Mouse (Mus musculus) heart, postnatal 4 days (tissue): ENCODE measurements around the gene Tbx21. TPM values are rescaled to one million over a fixed set of nuclear protein-coding genes. Genes with fewer than 3 reads are reported as not detected.

Experiments
- microRNA-seq, 2 experiments: library from miRNA; unstranded; fragments of <30 nt; microRNA quantifications; one replicate each; pipeline ENCODE4 v1.2.0; 2021 to 2022
- total RNA-seq, 2 experiments: library from RNA; stranded (reverse); gene quantifications; 2 replicates each; pipeline ENCODE4 v1.2.3; 2021

Gene Tbx21
- total RNA-seq, 2 experiments from 2014 or later = not detected

Small RNA genes within 50 kb of the gene (microRNA-seq; reads per million reads assigned to microRNA genes)
- gene Mir7235 (0 to 0.41 reads per million in 2 experiments), gene Mir8103 (1.0 to 1.4 reads per million in 2 experiments)

Other genes with a start within 250 kb of the Tbx21 start
- 10 to 100 TPM; 34.6 to 35.6 TPM for gene Cdk5rap3, start 198.8 kb downstream of the Tbx21 start, total RNA-seq
- under 1 TPM; 0.32 to 0.36 TPM for gene Prr15l, start 187.2 kb downstream of the Tbx21 start, total RNA-seq
- 10 to 100 TPM; 10.6 to 16.7 TPM for gene Pnpo, start 171.3 kb downstream of the Tbx21 start, total RNA-seq
- gene Sp2, start 132.4 kb downstream of the Tbx21 start, total RNA-seq = 10 to 100 TPM; 18.8 to 19.3 TPM
- gene Sp6, start 101.9 kb downstream of the Tbx21 start, total RNA-seq = not detected
- 10 to 100 TPM; 12.1 to 15.3 TPM for gene Scrn2, start 85.4 kb downstream of the Tbx21 start, total RNA-seq
- gene Lrrc46, start 73.9 kb downstream of the Tbx21 start, total RNA-seq = under 1 TPM in 1 of 2 experiments, not detected in 1; 0.38 TPM
- gene Mrpl10, start 73.8 kb downstream of the Tbx21 start, total RNA-seq = 10 to 100 TPM; 80.2 to 81.0 TPM
- 1 to 10 TPM; 5.6 to 7.5 TPM for gene Osbpl7, start 64.7 kb downstream of the Tbx21 start, total RNA-seq
- 10 to 100 TPM; 17.0 to 17.7 TPM for gene Tbkbp1, start 36.2 kb upstream of the Tbx21 start, total RNA-seq
- 100 to 1,000 TPM; 160 to 162 TPM for gene Kpnb1, start 72.5 kb upstream of the Tbx21 start, total RNA-seq
- gene Npepps, start 165.3 kb upstream of the Tbx21 start, total RNA-seq = 10 to 100 TPM; 85.9 to 97.2 TPM
- 10 to 100 TPM; 45.1 to 47.3 TPM for gene Mrpl45, start 200.4 kb upstream of the Tbx21 start, total RNA-seq
- gene Gpr179, start 236.7 kb upstream of the Tbx21 start, total RNA-seq = under 1 TPM; 0.05 to 0.17 TPM
- gene Socs7, start 247.2 kb upstream of the Tbx21 start, total RNA-seq = 10 to 100 TPM; 24.2 to 28.9 TPM